Mouse (Mus musculus): ENCODE measurements at regions not wholly inside any gene's neighbourhood (a gene's known extent, or its start where the extent isn't known, plus 50 kb on each side); places are given as distances from the start of the nearest gene placed in this dataset.

- Histone ChIP-seq H3K4me1 (ENCODE audit: control insufficient read depth, insufficient read depth, low read length) (no peaks in the 10 kb centered on the region), H3K4me3 (ENCODE audit: low read depth, low read length) (no peak overlapping the region), H3K9ac (ENCODE audit: low read length) (no peak overlapping the region), H3K9me3 (ENCODE audit: control insufficient read depth, low read length) (no peaks in the 10 kb centered on the region), H3K27me3 (ENCODE audit: control insufficient read depth, insufficient read depth, low read length) (no peaks in the 10 kb centered on the region), H3K27ac (replicated peaks; ENCODE audit: low read depth, low read length) (no peak overlapping the region), H3K36me3 (ENCODE audit: control insufficient read depth, insufficient read depth, low read length) (no peaks in the 10 kb centered on the region), H3K4me2 (ENCODE audit: low read depth, severe bottlenecking) (no peak overlapping the region)
- DNase-seq (ENCODE audit: low spot score) (no peak), ATAC-seq (ENCODE audit: insufficient number of reproducible peaks, low FRiP score, low TSS enrichment, low read depth) (no peak)
- WGBS: 78% methylated on average over 5 of the region's 5 CpGs
These were observed 242.7 kb downstream of the Rsl24d1 start for GRCm38 (mm10) chr9:73355876-73356275.

GRCm38 (mm10) chr9:73358968-73359367 lies 245.7 kb downstream of the Rsl24d1 start:
- DNase-seq (ENCODE audit: low spot score): no peak
- no peak overlapping the region for H3K4me2 ChIP-seq (ENCODE audit: low read depth, severe bottlenecking)
- WGBS: 95% methylated on average over 6 of the region's 6 CpGs

GRCm38 (mm10) chr9:73380768-73381167 lies 267.5 kb downstream of the Rsl24d1 start:
- Histone ChIP-seq H3K4me1 (ENCODE audit: control insufficient read depth, insufficient read depth, low read length) (no peaks in the 10 kb centered on the region), H3K9ac (ENCODE audit: low read length) (no peak overlapping the region), H3K27ac (replicated peaks; ENCODE audit: low read depth, low read length) (no peak overlapping the region), H3K27me3 (ENCODE audit: control insufficient read depth, insufficient read depth, low read length) (no peaks in the 10 kb centered on the region), H3K36me3 (ENCODE audit: control insufficient read depth, insufficient read depth, low read length) (no peaks in the 10 kb centered on the region), H3K9me3 (ENCODE audit: control insufficient read depth, low read length) (no peaks in the 10 kb centered on the region), H3K4me2 (ENCODE audit: low read depth, severe bottlenecking) (no peak overlapping the region), H3K4me3 (ENCODE audit: low read depth, low read length) (no peak overlapping the region)
- no peak for DNase-seq (ENCODE audit: low spot score)
- 86% methylated on average over 1 of the region's 1 CpGs for WGBS
- no peak for ATAC-seq (ENCODE audit: insufficient number of reproducible peaks, low FRiP score, low TSS enrichment, low read depth)

More at GRCm38 (mm10) chr9:73358968-73359367, 245.7 kb downstream of the Rsl24d1 start:
- no peaks in the 10 kb centered on the region for H3K36me3 ChIP-seq (ENCODE audit: control insufficient read depth, insufficient read depth, low read length)
- no peak overlapping the region for H3K9ac ChIP-seq (ENCODE audit: low read length)
- ATAC-seq (ENCODE audit: insufficient number of reproducible peaks, low FRiP score, low TSS enrichment, low read depth): no peak
- H3K27me3 ChIP-seq (ENCODE audit: control insufficient read depth, insufficient read depth, low read length): no peaks in the 10 kb centered on the region
- H3K4me3 ChIP-seq (ENCODE audit: low read depth, low read length): no peak overlapping the region
- H3K27ac ChIP-seq (replicated peaks; ENCODE audit: low read depth, low read length): no peak overlapping the region
- H3K9me3 ChIP-seq (ENCODE audit: control insufficient read depth, low read length): no peaks in the 10 kb centered on the region
- H3K4me1 ChIP-seq (ENCODE audit: control insufficient read depth, insufficient read depth, low read length): no peaks in the 10 kb centered on the region

GRCm38 (mm10) chr9:73392036-73392435 lies 278.8 kb downstream of the Rsl24d1 start:
- Histone ChIP-seq H3K9ac (ENCODE audit: low read length) (no peak overlapping the region), H3K4me1 (ENCODE audit: control insufficient read depth, insufficient read depth, low read length) (no peaks in the 10 kb centered on the region), H3K27me3 (ENCODE audit: control insufficient read depth, insufficient read depth, low read length) (no peaks in the 10 kb centered on the region), H3K9me3 (ENCODE audit: control insufficient read depth, low read length) (no peaks in the 10 kb centered on the region), H3K4me3 (ENCODE audit: low read depth, low read length) (no peak overlapping the region), H3K36me3 (ENCODE audit: control insufficient read depth, insufficient read depth, low read length) (no peaks in the 10 kb centered on the region), H3K27ac (replicated peaks; ENCODE audit: low read depth, low read length) (no peak overlapping the region), H3K4me2 (ENCODE audit: low read depth, severe bottlenecking) (no peak overlapping the region)
- DNase-seq (ENCODE audit: low spot score): no peak
- WGBS: 82% methylated on average over 7 of the region's 7 CpGs
- ATAC-seq (ENCODE audit: insufficient number of reproducible peaks, low FRiP score, low TSS enrichment, low read depth): no peak

- Histone ChIP-seq H3K4me3 (ENCODE audit: low read depth, low read length) (no peak overlapping the region), H3K36me3 (ENCODE audit: control insufficient read depth, insufficient read depth, low read length) (no peaks in the 10 kb centered on the region), H3K4me2 (ENCODE audit: low read depth, severe bottlenecking) (no peak overlapping the region), H3K27me3 (ENCODE audit: control insufficient read depth, insufficient read depth, low read length) (no peaks in the 10 kb centered on the region), H3K9me3 (ENCODE audit: control insufficient read depth, low read length) (no peaks in the 10 kb centered on the region), H3K4me1 (ENCODE audit: control insufficient read depth, insufficient read depth, low read length) (no peaks in the 10 kb centered on the region), H3K27ac (replicated peaks; ENCODE audit: low read depth, low read length) (no peak overlapping the region), H3K9ac (ENCODE audit: low read length) (no peak overlapping the region)
- WGBS: 77% methylated on average over 8 of the region's 8 CpGs
- DNase-seq (ENCODE audit: low spot score) (no peak), ATAC-seq (ENCODE audit: insufficient number of reproducible peaks, low FRiP score, low TSS enrichment, low read depth) (no peak)
These were observed 300.2 kb downstream of the Rsl24d1 start for GRCm38 (mm10) chr9:73413367-73413930.

- 88% methylated on average over 10 of the region's 10 CpGs for WGBS
- H3K9me3 ChIP-seq (ENCODE audit: control insufficient read depth, low read length): no peaks in the 10 kb centered on the region
- no peak for ATAC-seq (ENCODE audit: insufficient number of reproducible peaks, low FRiP score, low TSS enrichment, low read depth)
These were observed 303.0 kb downstream of the Rsl24d1 start for GRCm38 (mm10) chr9:73416084-73416777.

More at GRCm38 (mm10) chr9:73416084-73416777, 303.0 kb downstream of the Rsl24d1 start:
- no peak overlapping the region for H3K9ac ChIP-seq (ENCODE audit: low read length)
- no peak for DNase-seq (ENCODE audit: low spot score)
- no peak overlapping the region for H3K4me2 ChIP-seq (ENCODE audit: low read depth, severe bottlenecking)
- H3K27ac ChIP-seq (replicated peaks; ENCODE audit: low read depth, low read length): no peak overlapping the region
- H3K36me3 ChIP-seq (ENCODE audit: control insufficient read depth, insufficient read depth, low read length): no peaks in the 10 kb centered on the region
- H3K4me3 ChIP-seq (ENCODE audit: low read depth, low read length): no peak overlapping the region
- no peaks in the 10 kb centered on the region for H3K4me1 ChIP-seq (ENCODE audit: control insufficient read depth, insufficient read depth, low read length)
- no peaks in the 10 kb centered on the region for H3K27me3 ChIP-seq (ENCODE audit: control insufficient read depth, insufficient read depth, low read length)

Measured in limb, embryonic 11.5 days (tissue).